Mouse (Mus musculus) liver, embryonic 16.5 days (tissue): ENCODE data around the gene H2afx. TPM values are rescaled to one million over a fixed set of nuclear protein-coding genes. Genes with fewer than 3 reads are reported as not detected.
A peak's percentile ranks its signal among the peaks of the same experiment; 100 is the strongest.
"Not testable (repeated sequence)": the region's sequence is repeated elsewhere in the genome, so short reads cannot be mapped to it uniquely, and the experiment has no call there.

Source experiments
- ATAC-seq: fragments of 200-750 bp; cut with Nextera tagmentation; 2 replicates; pipeline ENCODE4 v1.8.0; 2017; ENCODE audit warnings: low read depth, mild to moderate bottlenecking, moderate number of reproducible peaks, moderate library complexity
- H3K27ac ChIP-seq: fragments of 300-500 bp; sonication (generic); 2 replicates; pipeline ENCODE4 v1.5.1; 2014; ENCODE audit warnings: mild to moderate bottlenecking, low read length
- H3K27me3 ChIP-seq: fragments of 300-500 bp; sonication (generic); 2 replicates; pipeline ENCODE4 v1.6.1; 2014; ENCODE audit warnings: low read depth, low read length, mixed read lengths; ENCODE audit not compliant: control insufficient read depth, insufficient read depth
- H3K36me3 ChIP-seq: fragments of 300-500 bp; sonication (generic); 2 replicates; pipeline ENCODE4 v1.6.1; 2014; ENCODE audit warnings: mild to moderate bottlenecking; ENCODE audit not compliant: control insufficient read depth, insufficient read depth
- H3K4me1 ChIP-seq: fragments of 300-500 bp; sonication (generic); 2 replicates; pipeline ENCODE4 v1.6.1; 2014; ENCODE audit warnings: low read depth, low read length, mixed read lengths; ENCODE audit not compliant: control insufficient read depth
- H3K4me2 ChIP-seq: fragments of 300-500 bp; sonication (generic); 2 replicates; pipeline ENCODE4 v1.6.1; 2014; ENCODE audit warnings: low read depth, low read length, mixed read lengths
- H3K4me3 ChIP-seq: fragments of 300-500 bp; sonication (generic); 2 replicates; pipeline ENCODE4 v1.5.1; 2014; ENCODE audit warnings: low read depth, mild to moderate bottlenecking, low read length
- H3K9ac ChIP-seq: fragments of 300-500 bp; sonication (generic); 2 replicates; pipeline ENCODE4 v1.6.1; 2014; ENCODE audit warnings: low read depth, low read length
- H3K9me3 ChIP-seq: fragments of 300-500 bp; sonication (generic); replicated peaks from 2 replicates; pipeline ENCODE4 v1.6.1; 2016; ENCODE audit warnings: low read length; ENCODE audit not compliant: control insufficient read depth
- WGBS: fragments of 180-500 bp; shearing (Covaris S2); extraction: QIAGEN DNeasy Blood & Tissue Kit; methylation state at CpG from one replicate; pipeline ENCODE4 v1.1.7; 2014; ENCODE audit not compliant: insufficient replicate concordance; 5-methylcytosine and 5-hydroxymethylcytosine counted together
- polyA plus RNA-seq: library from polyadenylated mRNA; unstranded; fragments of >200 nt; fragmentation: Nextera tagmentation; extraction: Ambion mirVana; gene quantifications from 2 replicates; pipeline ENCODE4 v1.2.1, GENCODE M21; 2015

H2afx gene
- polyA plus RNA-seq, 1 experiment from 2014 or later: 216 TPM

GRCm38 (mm10) chr9:44335331-44336092 lies 1.0 kb downstream of the H2afx start:
- peaks cover 68% of the 10 kb centered on the region for H3K36me3 ChIP-seq
- H3K27ac ChIP-seq: peak overlapping the region; percentile 99
- H3K27me3 ChIP-seq: no peaks in the 10 kb centered on the region
- H3K9ac ChIP-seq: peak overlapping the region; percentile 96
- 0% methylated on average over 47 of the region's 50 CpGs for WGBS
- no peaks in the 10 kb centered on the region for H3K9me3 ChIP-seq
- ATAC-seq: peak; percentile 1
- H3K4me2 ChIP-seq: peak overlapping the region; percentile 79
- H3K4me1 ChIP-seq: peaks cover 28% of the 10 kb centered on the region
- peak overlapping the region; percentile 85 for H3K4me3 ChIP-seq

DNA sequence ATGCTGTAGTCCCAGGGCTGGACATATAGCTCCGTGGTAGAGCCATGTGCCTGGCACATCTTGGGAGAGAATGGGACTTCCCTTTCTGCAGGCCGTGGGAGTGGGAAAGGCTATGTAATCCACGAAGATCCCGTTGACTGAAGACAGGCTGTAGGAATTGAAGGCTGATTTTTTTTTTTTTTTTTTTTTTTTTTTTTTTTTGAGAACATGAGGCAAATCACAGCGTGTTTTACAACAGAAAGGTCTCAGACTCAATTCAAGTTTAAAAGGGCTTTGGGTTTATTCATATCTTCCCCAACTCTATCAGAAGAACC lies 1.6 kb downstream of the H2afx start:
- Histone ChIP-seq H3K36me3 (peaks cover 74% of the 10 kb centered on the region), H3K4me3 (peak overlapping the region; percentile 85), H3K27ac (peak overlapping the region; percentile 99), H3K9me3 (no peaks in the 10 kb centered on the region), H3K27me3 (no peaks in the 10 kb centered on the region), H3K4me2 (peak overlapping the region; percentile 79), H3K9ac (peak overlapping the region; percentile 96), H3K4me1 (peaks cover 28% of the 10 kb centered on the region)
- WGBS: under 1% methylated on average over 5 of the region's 5 CpGs
- no peak for ATAC-seq

- H3K9me3 ChIP-seq, H3K27me3 ChIP-seq, ATAC-seq: not testable (repeated sequence)
- peak overlapping the region; percentile 85 for H3K4me3 ChIP-seq
- peaks cover 28% of the 10 kb centered on the region for H3K4me1 ChIP-seq
- H3K4me2 ChIP-seq: peak overlapping the region; percentile 79
- peak overlapping the region; percentile 99 for H3K27ac ChIP-seq
- peaks cover 77% of the 10 kb centered on the region for H3K36me3 ChIP-seq
- peak overlapping the region; percentile 96 for H3K9ac ChIP-seq
- WGBS: 24% methylated on average over 4 of the region's 4 CpGs
These were observed 2.0 kb downstream of the H2afx start for GRCm38 (mm10) chr9:44336513-44336912.

DNA sequence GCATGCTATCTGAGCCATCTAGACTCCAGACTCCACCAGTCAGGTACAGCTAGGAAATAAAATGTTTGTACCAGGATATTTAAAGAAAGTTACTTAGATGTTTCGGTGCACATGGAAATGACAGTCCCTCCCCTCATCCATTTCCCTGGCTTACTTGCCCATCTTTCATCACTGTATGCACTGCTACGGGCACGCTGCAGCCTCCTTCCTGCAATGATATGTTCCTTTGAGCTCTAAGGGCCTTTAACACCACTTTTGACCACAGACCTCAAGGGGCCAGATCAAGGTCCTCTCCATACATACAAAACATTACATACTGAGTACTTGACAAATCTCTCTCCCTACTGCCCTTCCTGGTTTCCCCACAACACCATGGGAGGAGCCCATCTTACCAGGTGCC lies 2.5 kb downstream of the H2afx start:
- peak overlapping the region; percentile 85 for H3K4me3 ChIP-seq
- peak overlapping the region; percentile 79 for H3K4me2 ChIP-seq
- H3K27ac ChIP-seq: peak overlapping the region; percentile 99
- WGBS: 37% methylated on average over 3 of the region's 3 CpGs
- peaks cover 75% of the 10 kb centered on the region for H3K36me3 ChIP-seq
- ATAC-seq: no peak
- H3K4me1 ChIP-seq: peaks cover 28% of the 10 kb centered on the region
- H3K27me3 ChIP-seq: no peaks in the 10 kb centered on the region
- H3K9me3 ChIP-seq: no peaks in the 10 kb centered on the region
- H3K9ac ChIP-seq: peak overlapping the region; percentile 96

GRCm38 (mm10) chr9:44337436-44338169 lies 3.1 kb downstream of the H2afx start:
- WGBS: 71% methylated on average over 9 of the region's 9 CpGs
- H3K4me3 ChIP-seq: peak overlapping the region; percentile 85

DNA sequence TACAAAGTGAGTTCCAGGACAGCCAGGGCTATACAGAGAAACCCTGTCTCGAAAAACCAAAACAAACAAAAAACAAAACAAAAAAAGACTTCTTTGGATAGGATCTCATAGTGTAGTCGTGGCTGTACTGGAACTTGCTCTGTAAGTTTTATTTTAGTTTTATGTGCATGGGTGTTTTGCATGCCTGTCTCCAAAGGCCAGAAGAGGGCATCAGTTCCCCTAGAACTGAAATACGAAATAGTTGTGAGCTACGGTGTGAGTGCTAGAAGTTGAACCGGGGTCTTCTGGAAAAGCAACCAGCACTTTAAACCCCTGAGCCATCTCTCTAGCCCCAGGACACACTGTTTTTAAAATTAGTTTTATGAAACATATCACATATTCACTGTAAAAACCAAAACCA lies 4.1 kb downstream of the H2afx start:
- Histone ChIP-seq H3K4me1 (peaks cover 31% of the 10 kb centered on the region), H3K4me2 (peak overlapping the region; percentile 79), H3K9ac (peak overlapping the region; percentile 96), H3K4me3 (peak overlapping the region; percentile 85), H3K27me3 (no peaks in the 10 kb centered on the region), H3K9me3 (no peaks in the 10 kb centered on the region), H3K27ac (peak overlapping the region; percentile 99), H3K36me3 (peaks cover 63% of the 10 kb centered on the region)
- ATAC-seq: no peak
- 67% methylated on average over 5 of the region's 5 CpGs for whole genome bisulfite sequencing

More at GRCm38 (mm10) chr9:44337436-44338169, 3.1 kb downstream of the H2afx start:
- Histone ChIP-seq H3K9ac (peak overlapping the region; percentile 96), H3K36me3 (peaks cover 72% of the 10 kb centered on the region), H3K4me1 (peaks cover 33% of the 10 kb centered on the region), H3K27ac (peak overlapping the region; percentile 99), H3K27me3 (no peaks in the 10 kb centered on the region), H3K9me3 (no peaks in the 10 kb centered on the region), H3K4me2 (peak overlapping the region; percentile 79)
- no peak for ATAC-seq

- H3K27me3 ChIP-seq: no peaks in the 10 kb centered on the region
- peaks cover 34% of the 10 kb centered on the region for H3K4me1 ChIP-seq
- H3K36me3 ChIP-seq: peaks cover 52% of the 10 kb centered on the region
These were observed 7.0 kb downstream of the H2afx start for GRCm38 (mm10) chr9:44341487-44341886.

DNA sequence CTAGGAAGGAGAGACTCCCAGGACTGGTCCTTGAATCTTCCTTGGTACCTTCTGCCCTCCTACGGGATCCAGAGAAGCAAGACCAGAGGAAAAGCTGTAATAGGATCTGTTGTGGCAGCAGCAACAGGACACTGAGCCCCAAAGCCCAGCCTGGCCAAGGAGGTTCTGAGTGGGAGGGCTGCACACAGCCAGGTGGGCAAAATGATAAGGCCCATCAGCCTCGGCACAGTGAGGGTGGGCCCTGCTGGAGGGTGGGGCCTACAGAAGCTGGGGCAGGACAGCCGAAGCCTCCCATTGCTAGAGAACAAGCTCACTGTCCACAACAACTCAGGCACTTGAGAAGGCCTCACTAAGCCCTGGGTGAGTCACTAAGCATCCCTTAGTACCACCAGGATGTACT lies 7.7 kb downstream of the H2afx start:
- Histone ChIP-seq H3K27ac (peak overlapping the region; percentile 99), H3K4me1 (peaks cover 28% of the 10 kb centered on the region), H3K27me3 (no peaks in the 10 kb centered on the region), H3K36me3 (peaks cover 45% of the 10 kb centered on the region), H3K4me3 (peak overlapping the region; percentile 85), H3K9me3 (no peaks in the 10 kb centered on the region), H3K4me2 (peak overlapping the region; percentile 84), H3K9ac (peak overlapping the region; percentile 83)
- WGBS: 15% methylated on average over 3 of the region's 3 CpGs
- peak; percentile 81 for ATAC-seq

More at GRCm38 (mm10) chr9:44341487-44341886, 7.0 kb downstream of the H2afx start:
- H3K9ac ChIP-seq: peak overlapping the region; percentile 83
- peak overlapping the region; percentile 85 for H3K4me3 ChIP-seq
- WGBS: 46% methylated on average over 5 of the region's 5 CpGs
- ATAC-seq: no peak
- H3K27ac ChIP-seq: peak overlapping the region; percentile 99
- no peaks in the 10 kb centered on the region for H3K9me3 ChIP-seq
- peak overlapping the region; percentile 15; the same call in 1 of the 2 replicates for H3K4me2 ChIP-seq

DNA sequence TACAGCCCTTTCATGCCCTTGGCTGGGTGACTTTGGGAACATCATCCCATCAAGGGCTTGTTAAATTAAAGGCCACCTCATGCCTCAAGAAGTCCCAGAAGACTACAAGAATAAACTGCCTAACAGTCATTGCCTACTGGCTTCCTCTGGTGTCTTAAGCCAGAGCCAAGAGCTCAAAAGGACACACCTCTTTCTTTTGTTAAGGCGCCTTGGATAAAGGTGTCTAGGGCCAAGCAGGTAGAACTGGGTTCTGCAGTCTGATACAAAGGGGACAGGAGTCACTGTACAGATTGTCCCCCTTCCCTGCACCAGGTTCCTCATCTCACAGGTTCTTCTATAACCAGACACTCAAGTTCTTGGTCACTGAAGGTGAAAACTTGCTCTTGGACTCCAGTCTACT lies 8.1 kb downstream of the H2afx start:
- peak overlapping the region; percentile 85 for H3K4me3 ChIP-seq
- WGBS: 40% methylated on average over 1 of the region's 1 CpGs

More for the DNA sequence above, 8.1 kb downstream of the H2afx start:
- no peaks in the 10 kb centered on the region for H3K9me3 ChIP-seq
- no peaks in the 10 kb centered on the region for H3K27me3 ChIP-seq
- H3K9ac ChIP-seq: peak overlapping the region; percentile 83
- peak overlapping the region; percentile 99 for H3K27ac ChIP-seq
- peaks cover 24% of the 10 kb centered on the region for H3K4me1 ChIP-seq
- H3K36me3 ChIP-seq: peaks cover 45% of the 10 kb centered on the region
- peak overlapping the region; percentile 84 for H3K4me2 ChIP-seq
- peak; percentile 0; the same call in 1 of the 2 replicates for ATAC-seq
